Mouse (Mus musculus) midbrain, embryonic 11.5 days (tissue): ENCODE data around the gene Wdr73. TPM values are rescaled to one million over a fixed set of nuclear protein-coding genes. Genes with fewer than 3 reads are reported as not detected.
A peak's percentile ranks its signal among the peaks of the same experiment; 100 is the strongest.

Experiments
- ATAC-seq: fragments of 200-750 bp; cut with Nextera tagmentation; 2 replicates; pipeline ENCODE4 v1.8.0; 2017; ENCODE audit warnings: moderate TSS enrichment, moderate library complexity; ENCODE audit not compliant: low FRiP score
- DNase-seq: peaks from one replicate; pipeline ENCODE4 v3.0.0; 2015; ENCODE audit warnings: low spot score; ENCODE audit errors: missing footprints
- H3K27ac ChIP-seq: fragments of 300-500 bp; sonication (generic); 2 replicates; pipeline ENCODE4 v1.5.1; 2014; ENCODE audit warnings: low read depth, low read length
- H3K27me3 ChIP-seq: fragments of 300-500 bp; sonication (generic); 2 replicates; pipeline ENCODE4 v1.6.1; 2014; ENCODE audit warnings: mild to moderate bottlenecking, low read length, moderate library complexity, mixed read lengths; ENCODE audit not compliant: control insufficient read depth, insufficient read depth
- H3K36me3 ChIP-seq: fragments of 300-500 bp; sonication (generic); 2 replicates; pipeline ENCODE4 v1.6.1; 2014; ENCODE audit warnings: mild to moderate bottlenecking, low read length, moderate library complexity, mixed read lengths; ENCODE audit not compliant: control insufficient read depth, insufficient read depth
- H3K4me1 ChIP-seq: fragments of 300-500 bp; sonication (generic); 2 replicates; pipeline ENCODE4 v1.6.1; 2014; ENCODE audit warnings: low read length; ENCODE audit not compliant: control insufficient read depth, insufficient read depth
- H3K4me2 ChIP-seq: fragments of 300-500 bp; sonication (generic); 2 replicates; pipeline ENCODE4 v1.6.1; 2014; ENCODE audit warnings: mild to moderate bottlenecking, moderate library complexity
- H3K4me3 ChIP-seq: fragments of 300-500 bp; sonication (generic); 2 replicates; pipeline ENCODE4 v1.5.1; 2014; ENCODE audit warnings: low read depth, low read length
- H3K9ac ChIP-seq: fragments of 300-500 bp; sonication (generic); 2 replicates; pipeline ENCODE4 v1.6.1; 2014; ENCODE audit warnings: low read length
- H3K9me3 ChIP-seq: fragments of 300-500 bp; sonication (generic); 2 replicates; pipeline ENCODE4 v1.6.1; 2016; ENCODE audit warnings: low read length; ENCODE audit not compliant: control insufficient read depth
- WGBS: fragments of 180-500 bp; shearing (Covaris S2); extraction: QIAGEN DNeasy Blood & Tissue Kit; methylation state at CpG from one replicate; pipeline ENCODE4 v1.1.7; 2014; 5-methylcytosine and 5-hydroxymethylcytosine counted together
- polyA plus RNA-seq: library from polyadenylated mRNA; unstranded; fragments of >200 nt; fragmentation: Nextera tagmentation; extraction: Ambion mirVana; gene quantifications from 2 replicates; pipeline ENCODE4 v1.2.1, GENCODE M21; 2014

The Wdr73 gene
- polyA plus RNA-seq, 1 experiment from 2014 or later = 36.1 TPM

DNA sequence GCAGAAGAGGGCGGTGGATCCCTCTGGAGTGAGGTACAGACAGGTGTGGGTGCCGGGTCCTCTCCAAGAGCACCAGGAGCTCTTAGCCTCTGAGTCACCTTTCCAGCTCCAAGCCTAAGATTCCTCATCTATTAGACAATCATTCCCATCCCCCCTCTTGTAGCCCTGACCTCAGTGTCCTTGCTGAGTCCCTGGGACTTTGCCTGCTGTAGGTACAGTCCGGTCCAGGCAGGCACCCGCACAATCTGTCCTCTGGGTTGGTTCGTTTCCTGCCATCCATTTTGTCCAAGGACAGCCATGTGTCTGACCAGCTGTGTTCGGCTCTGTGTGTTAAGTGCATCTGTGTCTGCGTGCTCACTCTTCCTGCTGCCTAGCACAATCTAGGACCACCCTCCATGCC lies 12.5 kb downstream of the Wdr73 start:
- H3K4me3 ChIP-seq = no peak overlapping the region
- H3K4me1 ChIP-seq = no peaks in the 10 kb centered on the region
- DNase-seq (no peak), ATAC-seq (peak; percentile 29; the same call in 1 of the 2 replicates)
- H3K9me3 ChIP-seq = no peaks in the 10 kb centered on the region
- H3K27me3 ChIP-seq = no peaks in the 10 kb centered on the region
- H3K9ac ChIP-seq = no peak overlapping the region
- no peak overlapping the region; the same call in 1 of the 2 replicates for H3K27ac ChIP-seq
- H3K36me3 ChIP-seq = peaks cover 22% of the 10 kb centered on the region; the same call in 1 of the 2 replicates
- 84% methylated on average over 7 of the region's 7 CpGs for WGBS
- no peak overlapping the region for H3K4me2 ChIP-seq

GRCm38 (mm10) chr7:80885666-80886065 lies 15.4 kb downstream of the Wdr73 start:
- no peak overlapping the region for H3K9ac ChIP-seq
- DNase-seq = no peak
- 8% methylated on average over 1 of the region's 1 CpGs for whole genome bisulfite sequencing
- no peaks in the 10 kb centered on the region for H3K9me3 ChIP-seq
- H3K36me3 ChIP-seq = no peaks in the 10 kb centered on the region
- no peak overlapping the region for H3K4me2 ChIP-seq
- no peak overlapping the region for H3K4me3 ChIP-seq
- no peak for ATAC-seq
- no peak overlapping the region for H3K27ac ChIP-seq
- no peaks in the 10 kb centered on the region for H3K27me3 ChIP-seq
- H3K4me1 ChIP-seq = no peaks in the 10 kb centered on the region

DNA sequence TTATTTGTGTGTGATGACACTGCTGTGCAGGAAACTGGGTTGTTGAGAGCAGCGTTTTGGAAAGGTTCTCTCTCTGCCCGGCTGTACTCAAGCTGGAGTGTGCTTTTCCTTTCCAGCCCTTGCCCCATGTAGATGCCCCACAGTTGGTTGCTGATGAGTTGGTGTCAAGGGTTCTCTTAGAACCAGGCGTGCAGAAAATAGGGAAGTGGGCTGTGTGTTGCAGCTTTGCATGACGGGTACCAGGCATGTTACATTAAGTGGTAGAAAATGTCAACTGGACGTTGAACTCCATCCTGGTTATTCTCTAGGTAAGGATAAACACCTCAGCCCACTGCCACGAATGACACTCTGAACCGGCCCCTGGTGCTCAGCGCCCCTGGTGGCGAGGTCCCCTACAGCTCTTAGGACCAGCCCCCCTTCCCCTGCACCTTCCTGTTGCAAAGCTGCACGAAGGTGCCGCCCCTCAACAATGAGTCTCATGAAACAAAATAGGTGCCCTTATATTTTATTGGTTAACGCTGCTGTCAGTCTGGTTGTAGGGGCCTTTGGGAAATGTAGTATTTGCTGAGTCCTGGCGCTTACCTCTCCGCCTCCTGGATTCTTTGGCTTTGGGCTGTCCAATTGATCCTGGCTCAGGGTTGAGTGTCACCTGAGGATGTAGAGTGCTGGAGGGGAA lies 18.1 kb downstream of the Wdr73 start:
- WGBS = 25% methylated on average over 14 of the region's 14 CpGs

DNA sequence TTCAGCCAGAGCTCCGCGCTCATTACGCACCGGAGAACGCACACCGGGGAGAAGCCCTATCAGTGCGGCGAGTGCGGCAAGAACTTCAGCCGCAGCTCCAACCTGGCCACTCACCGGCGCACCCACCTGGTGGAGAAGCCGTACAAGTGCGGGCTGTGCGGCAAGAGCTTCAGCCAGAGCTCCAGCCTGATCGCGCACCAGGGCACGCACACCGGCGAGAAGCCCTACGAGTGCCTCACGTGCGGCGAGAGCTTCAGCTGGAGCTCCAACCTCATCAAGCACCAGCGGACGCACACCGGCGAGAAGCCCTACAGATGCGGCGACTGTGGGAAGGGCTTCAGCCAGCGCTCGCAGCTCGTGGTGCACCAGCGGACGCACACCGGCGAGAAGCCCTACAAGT lies 25.3 kb downstream of the Wdr73 start:
- H3K36me3 ChIP-seq = peaks cover 19% of the 10 kb centered on the region
- H3K9ac ChIP-seq = no peak overlapping the region
- H3K4me2 ChIP-seq = no peak overlapping the region
- peaks cover 22% of the 10 kb centered on the region for H3K27me3 ChIP-seq
- no peaks in the 10 kb centered on the region for H3K9me3 ChIP-seq
- ATAC-seq (no peak), DNase-seq (no peak)
- H3K4me3 ChIP-seq = no peak overlapping the region
- WGBS = 23% methylated on average over 37 of the region's 37 CpGs
- no peaks in the 10 kb centered on the region for H3K4me1 ChIP-seq
- no peak overlapping the region for H3K27ac ChIP-seq

More for the DNA sequence above, 18.1 kb downstream of the Wdr73 start:
- Histone ChIP-seq H3K4me2 (no peak overlapping the region), H3K9me3 (no peaks in the 10 kb centered on the region), H3K4me1 (no peaks in the 10 kb centered on the region), H3K36me3 (no peaks in the 10 kb centered on the region), H3K4me3 (no peak overlapping the region), H3K27ac (no peak overlapping the region), H3K9ac (no peak overlapping the region), H3K27me3 (no peaks in the 10 kb centered on the region)
- ATAC-seq = peak; percentile 66
- DNase-seq = no peak

DNA sequence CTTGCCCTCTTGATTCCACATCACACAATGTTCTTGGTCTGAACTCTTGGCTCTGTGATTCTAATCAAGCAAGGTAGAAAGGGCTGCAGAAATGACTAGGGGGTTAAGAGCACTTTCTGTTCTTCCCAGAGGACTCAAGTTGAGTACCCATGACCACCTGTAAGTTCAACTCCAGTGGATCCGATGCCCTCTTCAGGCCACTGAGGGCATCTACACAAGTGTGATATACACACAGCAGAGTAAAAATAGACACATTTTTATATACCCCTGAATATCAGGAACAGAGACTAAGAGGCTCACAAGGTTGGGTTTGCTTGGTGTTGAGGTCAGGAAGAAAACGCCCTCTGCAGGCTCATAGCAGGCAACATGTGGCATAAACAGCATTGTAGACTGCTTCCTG lies 27.4 kb downstream of the Wdr73 start:
- H3K9ac ChIP-seq = no peak overlapping the region
- WGBS = 95% methylated on average over 2 of the region's 2 CpGs
- DNase-seq = no peak
- ATAC-seq = no peak
- H3K4me3 ChIP-seq = no peak overlapping the region
- peaks cover 19% of the 10 kb centered on the region for H3K36me3 ChIP-seq
- no peaks in the 10 kb centered on the region for H3K9me3 ChIP-seq
- no peak overlapping the region for H3K27ac ChIP-seq
- no peak overlapping the region for H3K4me2 ChIP-seq
- H3K4me1 ChIP-seq = no peaks in the 10 kb centered on the region
- peaks cover 22% of the 10 kb centered on the region for H3K27me3 ChIP-seq

GRCm38 (mm10) chr7:80873038-80873437 lies 28.0 kb downstream of the Wdr73 start:
- H3K4me3 ChIP-seq = no peak overlapping the region
- no peak for ATAC-seq
- no peak overlapping the region for H3K27ac ChIP-seq
- DNase-seq = no peak
- WGBS = 89% methylated on average over 5 of the region's 5 CpGs
- peaks cover 19% of the 10 kb centered on the region for H3K36me3 ChIP-seq
- no peaks in the 10 kb centered on the region for H3K9me3 ChIP-seq
- H3K9ac ChIP-seq = no peak overlapping the region
- H3K4me1 ChIP-seq = no peaks in the 10 kb centered on the region
- H3K4me2 ChIP-seq = no peak overlapping the region
- H3K27me3 ChIP-seq = peaks cover 22% of the 10 kb centered on the region

DNA sequence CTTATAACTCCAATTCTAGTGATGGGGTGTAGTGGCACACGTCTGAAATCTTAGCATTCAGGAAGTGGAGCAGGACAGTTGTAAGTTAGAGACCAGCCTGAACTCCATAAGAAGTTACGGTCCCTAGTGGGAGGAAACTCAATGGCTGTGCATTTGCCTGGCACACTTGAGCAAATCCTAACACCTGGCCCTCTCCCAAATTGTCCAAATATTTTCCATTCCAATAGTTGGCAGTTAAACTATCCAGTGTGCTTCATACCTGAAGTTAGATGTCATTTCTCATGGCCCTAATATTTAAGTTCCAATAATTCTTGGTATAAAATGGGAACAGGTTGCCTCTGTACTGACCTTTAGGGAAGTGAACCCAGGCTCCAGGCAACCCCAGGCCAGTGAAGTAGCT lies 32.4 kb downstream of the Wdr73 start:
- Histone ChIP-seq H3K27me3 (peaks cover 2% of the 10 kb centered on the region; the same call in 1 of the 2 replicates), H3K4me3 (no peak overlapping the region), H3K36me3 (peaks cover 16% of the 10 kb centered on the region), H3K4me1 (no peaks in the 10 kb centered on the region), H3K4me2 (no peak overlapping the region), H3K27ac (no peak overlapping the region), H3K9ac (no peak overlapping the region), H3K9me3 (no peaks in the 10 kb centered on the region)
- ATAC-seq (no peak), DNase-seq (no peak)
- WGBS = 93% methylated on average over 2 of the region's 2 CpGs

- WGBS = 88% methylated on average over 7 of the region's 7 CpGs
- no peak overlapping the region for H3K9ac ChIP-seq
- H3K36me3 ChIP-seq = peaks cover 11% of the 10 kb centered on the region
- no peak overlapping the region for H3K4me2 ChIP-seq
- DNase-seq = no peak
- H3K9me3 ChIP-seq = no peaks in the 10 kb centered on the region
- H3K27ac ChIP-seq = no peak overlapping the region
- no peak overlapping the region for H3K4me3 ChIP-seq
- H3K4me1 ChIP-seq = peaks cover 7% of the 10 kb centered on the region
- no peaks in the 10 kb centered on the region for H3K27me3 ChIP-seq
- no peak for ATAC-seq
These were observed 34.4 kb downstream of the Wdr73 start for GRCm38 (mm10) chr7:80866514-80867147.

GRCm38 (mm10) chr7:80865521-80865920 lies 35.5 kb downstream of the Wdr73 start:
- no peak overlapping the region for H3K27ac ChIP-seq
- WGBS = 91% methylated on average over 7 of the region's 7 CpGs
- peaks cover 9% of the 10 kb centered on the region for H3K4me1 ChIP-seq

More at GRCm38 (mm10) chr7:80865521-80865920, 35.5 kb downstream of the Wdr73 start:
- H3K36me3 ChIP-seq = peaks cover 11% of the 10 kb centered on the region
- H3K4me3 ChIP-seq = no peak overlapping the region
- ATAC-seq (no peak), DNase-seq (no peak)
- no peak overlapping the region for H3K4me2 ChIP-seq
- no peaks in the 10 kb centered on the region for H3K27me3 ChIP-seq
- H3K9ac ChIP-seq = no peak overlapping the region
- no peaks in the 10 kb centered on the region for H3K9me3 ChIP-seq
